Mouse (Mus musculus) midbrain, embryonic 11.5 days (tissue): ENCODE measurements around the gene Cdh24. TPM values are rescaled to one million over a fixed set of nuclear protein-coding genes. Genes with fewer than 3 reads are reported as not detected.

Experiments used
- ATAC-seq: fragments of 200-750 bp; cut with Nextera tagmentation; 2 replicates; pipeline ENCODE4 v1.8.0; 2017; ENCODE audit warnings: moderate TSS enrichment, moderate library complexity; ENCODE audit not compliant: low FRiP score
- DNase-seq: peaks from one replicate; pipeline ENCODE4 v3.0.0; 2015; ENCODE audit warnings: low spot score; ENCODE audit errors: missing footprints
- H3K27ac ChIP-seq: fragments of 300-500 bp; sonication (generic); 2 replicates; pipeline ENCODE4 v1.5.1; 2014; ENCODE audit warnings: low read depth, low read length
- H3K27me3 ChIP-seq: fragments of 300-500 bp; sonication (generic); 2 replicates; pipeline ENCODE4 v1.6.1; 2014; ENCODE audit warnings: mild to moderate bottlenecking, low read length, moderate library complexity, mixed read lengths; ENCODE audit not compliant: control insufficient read depth, insufficient read depth
- H3K36me3 ChIP-seq: fragments of 300-500 bp; sonication (generic); 2 replicates; pipeline ENCODE4 v1.6.1; 2014; ENCODE audit warnings: mild to moderate bottlenecking, low read length, moderate library complexity, mixed read lengths; ENCODE audit not compliant: control insufficient read depth, insufficient read depth
- H3K4me1 ChIP-seq: fragments of 300-500 bp; sonication (generic); 2 replicates; pipeline ENCODE4 v1.6.1; 2014; ENCODE audit warnings: low read length; ENCODE audit not compliant: control insufficient read depth, insufficient read depth
- H3K4me2 ChIP-seq: fragments of 300-500 bp; sonication (generic); 2 replicates; pipeline ENCODE4 v1.6.1; 2014; ENCODE audit warnings: mild to moderate bottlenecking, moderate library complexity
- H3K4me3 ChIP-seq: fragments of 300-500 bp; sonication (generic); 2 replicates; pipeline ENCODE4 v1.5.1; 2014; ENCODE audit warnings: low read depth, low read length
- H3K9ac ChIP-seq: fragments of 300-500 bp; sonication (generic); 2 replicates; pipeline ENCODE4 v1.6.1; 2014; ENCODE audit warnings: low read length
- H3K9me3 ChIP-seq: fragments of 300-500 bp; sonication (generic); 2 replicates; pipeline ENCODE4 v1.6.1; 2016; ENCODE audit warnings: low read length; ENCODE audit not compliant: control insufficient read depth
- WGBS: fragments of 180-500 bp; shearing (Covaris S2); extraction: QIAGEN DNeasy Blood & Tissue Kit; methylation state at CpG from one replicate; pipeline ENCODE4 v1.1.7; 2014; 5-methylcytosine and 5-hydroxymethylcytosine counted together
- microRNA counts: library from miRNA; unstranded; fragments of <30 nt; microRNA quantifications from one replicate; lab custom pipeline; 2015
- microRNA-seq: library from miRNA; unstranded; fragments of <30 nt; microRNA quantifications from one replicate; pipeline ENCODE4, GENCODE M21; 2017
- polyA plus RNA-seq: library from polyadenylated mRNA; unstranded; fragments of >200 nt; fragmentation: Nextera tagmentation; extraction: Ambion mirVana; gene quantifications from 2 replicates; pipeline ENCODE4 v1.2.1, GENCODE M21; 2014

The Cdh24 gene
- polyA plus RNA-seq, 1 experiment from 2014 or later: 6.9 TPM

- ATAC-seq: no peak
- Histone ChIP-seq H3K27me3 (no peaks in the 10 kb centered on the region), H3K9ac (no peak overlapping the region), H3K4me2 (no peak overlapping the region), H3K4me3 (no peak overlapping the region), H3K9me3 (no peaks in the 10 kb centered on the region), H3K27ac (peak overlapping the region; percentile 16; the same call in 1 of the 2 replicates), H3K36me3 (peaks cover 3% of the 10 kb centered on the region), H3K4me1 (no peaks in the 10 kb centered on the region)
- no peak for DNase-seq
- WGBS: 80% methylated on average over 10 of the region's 10 CpGs
These were observed 48.7 kb downstream of the Cdh24 start for GRCm38 (mm10) chr14:54592319-54592934.

DNA sequence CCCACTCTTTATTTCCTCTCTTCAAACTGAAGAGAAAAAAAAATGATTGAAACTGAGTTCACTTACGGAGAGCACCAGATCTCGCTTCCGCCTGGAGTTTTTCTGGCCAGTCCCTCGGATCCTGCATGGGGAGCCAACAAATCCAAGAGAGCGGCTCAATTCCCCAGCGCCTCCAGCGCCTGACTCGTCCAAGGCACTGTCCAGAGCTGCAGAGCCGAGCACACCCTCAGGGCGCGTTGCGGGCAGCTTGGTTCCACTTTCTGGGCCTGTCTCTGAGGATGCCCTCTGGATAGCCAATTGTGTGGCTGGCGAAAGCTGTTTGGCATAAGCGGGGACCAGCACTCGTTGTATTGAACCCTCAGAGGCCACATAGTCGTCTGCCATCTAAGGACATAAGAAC lies 50.1 kb downstream of the Cdh24 start:
- Histone ChIP-seq H3K27me3 (no peaks in the 10 kb centered on the region), H3K27ac (no peak overlapping the region), H3K36me3 (peaks cover 3% of the 10 kb centered on the region), H3K9ac (no peak overlapping the region), H3K4me1 (no peaks in the 10 kb centered on the region), H3K4me3 (no peak overlapping the region), H3K9me3 (no peaks in the 10 kb centered on the region), H3K4me2 (no peak overlapping the region)
- 90% methylated on average over 16 of the region's 16 CpGs for WGBS
- ATAC-seq (no peak), DNase-seq (no peak)

- ATAC-seq: peak; percentile 65; the same call in 1 of the 2 replicates
- Histone ChIP-seq H3K4me2 (no peak overlapping the region), H3K9ac (no peak overlapping the region), H3K36me3 (no peaks in the 10 kb centered on the region), H3K27me3 (no peaks in the 10 kb centered on the region), H3K4me1 (no peaks in the 10 kb centered on the region), H3K9me3 (no peaks in the 10 kb centered on the region), H3K27ac (no peak overlapping the region), H3K4me3 (no peak overlapping the region)
- DNase-seq: peak; percentile 91
- 40% methylated on average over 7 of the region's 7 CpGs for WGBS
These were observed 57.4 kb downstream of the Cdh24 start for GRCm38 (mm10) chr14:54583681-54584338.

DNA sequence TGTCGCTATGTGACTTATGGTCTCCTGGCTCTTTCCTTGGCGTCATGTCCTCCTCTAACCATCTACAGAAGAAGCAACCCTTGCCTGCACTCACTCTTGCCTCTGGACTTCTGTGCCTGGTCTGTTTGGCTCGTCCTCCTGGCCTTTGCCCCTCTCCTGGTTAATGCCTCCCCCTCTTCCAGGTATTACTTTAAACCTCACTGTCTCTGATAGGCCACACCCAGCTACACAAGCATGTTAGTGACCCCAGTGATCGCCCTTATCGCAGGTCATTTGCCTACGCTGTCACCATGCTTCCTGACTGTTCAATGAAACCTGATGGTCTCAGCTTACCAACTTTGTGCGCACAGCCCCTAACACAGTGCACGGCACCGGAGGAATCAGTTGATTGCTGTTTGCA lies 58.6 kb downstream of the Cdh24 start:
- H3K4me1 ChIP-seq: 0 out of 2 replicates have a peak, but pooled peaks cover 3% of the 10 kb centered on the region
- 91% methylated on average over 9 of the region's 9 CpGs for WGBS
- H3K4me2 ChIP-seq: no peak overlapping the region
- no peaks in the 10 kb centered on the region for H3K27me3 ChIP-seq
- H3K27ac ChIP-seq: no peak overlapping the region
- DNase-seq: no peak
- no peaks in the 10 kb centered on the region for H3K36me3 ChIP-seq
- H3K9ac ChIP-seq: no peak overlapping the region
- no peak overlapping the region for H3K4me3 ChIP-seq
- no peaks in the 10 kb centered on the region for H3K9me3 ChIP-seq
- no peak for ATAC-seq

MicroRNAs encoded within 50 kb of the gene (microRNA counts, 519-probe panel; counts per million panel counts)
- not detected for microRNA mmu-miR-686 (lab: Ali Mortazavi, UCI)

Small RNAs within 50 kb of the gene (microRNA-seq; reads per million reads assigned to microRNA genes)
- gene Mir686 (not detected), gene Mir6948 (1.7 reads per million)

Other genes starting within 250 kb of the Cdh24 start
- 4.3 and 4.7 TPM in 2 replicates for gene Slc7a7, start 223.6 kb downstream of the Cdh24 start, polyA plus RNA-seq
- gene Mrpl52, start 214.5 kb downstream of the Cdh24 start, polyA plus RNA-seq: 238 and 253 TPM in 2 replicates
- gene Mmp14, start 209.8 kb downstream of the Cdh24 start, polyA plus RNA-seq: 57.4 and 57.5 TPM in 2 replicates
- gene Lrp10, start 177.2 kb downstream of the Cdh24 start, polyA plus RNA-seq: 15.8 and 19.5 TPM in 2 replicates
- gene Rem2, start 165.3 kb downstream of the Cdh24 start, polyA plus RNA-seq: 33.6 and 34.4 TPM in 2 replicates
- 137 and 139 TPM in 2 replicates for gene Prmt5, start 123.8 kb downstream of the Cdh24 start, polyA plus RNA-seq
- 35.3 and 41.9 TPM in 2 replicates for gene Haus4, start 86.7 kb downstream of the Cdh24 start, polyA plus RNA-seq
- gene Ajuba, start 63.8 kb downstream of the Cdh24 start, polyA plus RNA-seq: 24.3 and 25.1 TPM in 2 replicates
- gene 4931414P19Rik, start 35.4 kb downstream of the Cdh24 start, polyA plus RNA-seq: 5.9 and 8.5 TPM in 2 replicates
- gene Psmb5, start 23.3 kb downstream of the Cdh24 start, polyA plus RNA-seq: 396 and 453 TPM in 2 replicates
- 0.04 TPM in 1 of 2 replicates, not detected in the other for gene Psmb11, start 19.9 kb downstream of the Cdh24 start, polyA plus RNA-seq
- not detected in 2 replicates for gene Gm17606, start 412 bp downstream of the Cdh24 start, polyA plus RNA-seq
- gene 1700123O20Rik, start 44.9 kb upstream of the Cdh24 start, polyA plus RNA-seq: 95.7 and 96.7 TPM in 2 replicates
- 139 and 145 TPM in 2 replicates for gene Acin1, start 45.6 kb upstream of the Cdh24 start, polyA plus RNA-seq
- 0.11 and 0.22 TPM in 2 replicates for gene Gm29776, start 57.5 kb upstream of the Cdh24 start, polyA plus RNA-seq
- gene Cebpe, start 70.8 kb upstream of the Cdh24 start, polyA plus RNA-seq: 0.12 TPM in 1 of 2 replicates, not detected in the other
- 2.8 and 3.0 TPM in 2 replicates for gene Slc7a8, start 140.6 kb upstream of the Cdh24 start, polyA plus RNA-seq
- not detected in 2 replicates for gene Rnf212b, start 172.8 kb upstream of the Cdh24 start, polyA plus RNA-seq
- gene Homez, start 229.6 kb upstream of the Cdh24 start, polyA plus RNA-seq: 13.2 and 19.9 TPM in 2 replicates
- 0.23 and 0.68 TPM in 2 replicates for gene Ppp1r3e, start 236.2 kb upstream of the Cdh24 start, polyA plus RNA-seq
- gene Bcl2l2, start 242.0 kb upstream of the Cdh24 start, polyA plus RNA-seq: 2.4 and 3.3 TPM in 2 replicates
- gene Gm20521, start 242.1 kb upstream of the Cdh24 start, polyA plus RNA-seq: not detected in 2 replicates